Mouse (Mus musculus): Measurements from ENCODE around the gene Mcu. TPM values are rescaled to one million over a fixed set of nuclear protein-coding genes. Genes with fewer than 3 reads are reported as not detected.

The Mcu gene
- polyA plus RNA-seq, 1 experiment from 2014 or later, result 19.5 TPM

GRCm38 (mm10) chr10:59494917-59495316 is 121.6 kb downstream of the Mcu start:
- Histone ChIP-seq H3K36me3 (ENCODE audit: control insufficient read depth, insufficient read depth, low read length) (no peaks in the 10 kb centered on the region), H3K4me3 (ENCODE audit: low read depth, low read length) (no peak overlapping the region), H3K9ac (ENCODE audit: low read length) (no peak overlapping the region), H3K4me1 (ENCODE audit: control insufficient read depth, insufficient read depth, low read length) (no peaks in the 10 kb centered on the region), H3K4me2 (ENCODE audit: low read length) (no peak overlapping the region), H3K27ac (ENCODE audit: low read depth, low read length) (no peak overlapping the region), H3K27me3 (replicated peaks; ENCODE audit: control insufficient read depth, insufficient read depth, low read length) (no peaks in the 10 kb centered on the region), H3K9me3 (replicated peaks; ENCODE audit: control insufficient read depth, low read length) (peaks cover 9% of the 10 kb centered on the region; the same call in 1 of the 2 replicates)
- no peak for ATAC-seq
- DNase-seq (ENCODE audit: low spot score), result no peak
- 87% methylated on average over 8 of the region's 8 CpGs for WGBS

- no peak overlapping the region for H3K4me3 ChIP-seq (ENCODE audit: low read depth, low read length)
- H3K36me3 ChIP-seq (ENCODE audit: control insufficient read depth, insufficient read depth, low read length), result no peaks in the 10 kb centered on the region
- H3K4me1 ChIP-seq (ENCODE audit: control insufficient read depth, insufficient read depth, low read length), result no peaks in the 10 kb centered on the region
- no peak overlapping the region for H3K9ac ChIP-seq (ENCODE audit: low read length)
- DNase-seq (ENCODE audit: low spot score), result no peak
- WGBS, result 62% methylated on average over 2 of the region's 2 CpGs
- no peaks in the 10 kb centered on the region for H3K27me3 ChIP-seq (replicated peaks; ENCODE audit: control insufficient read depth, insufficient read depth, low read length)
- no peak overlapping the region for H3K4me2 ChIP-seq (ENCODE audit: low read length)
- peaks cover 9% of the 10 kb centered on the region; the same call in 1 of the 2 replicates for H3K9me3 ChIP-seq (replicated peaks; ENCODE audit: control insufficient read depth, low read length)
- ATAC-seq, result no peak
- H3K27ac ChIP-seq (ENCODE audit: low read depth, low read length), result no peak overlapping the region
Observed at GRCm38 (mm10) chr10:59494044-59494443, 122.4 kb downstream of the Mcu start.

GRCm38 (mm10) chr10:59490920-59491319 is 125.6 kb downstream of the Mcu start:
- no peaks in the 10 kb centered on the region for H3K27me3 ChIP-seq (replicated peaks; ENCODE audit: control insufficient read depth, insufficient read depth, low read length)
- H3K4me1 ChIP-seq (ENCODE audit: control insufficient read depth, insufficient read depth, low read length), result no peaks in the 10 kb centered on the region
- H3K36me3 ChIP-seq (ENCODE audit: control insufficient read depth, insufficient read depth, low read length), result no peaks in the 10 kb centered on the region
- WGBS, result 77% methylated on average over 8 of the region's 8 CpGs
- no peak overlapping the region for H3K9ac ChIP-seq (ENCODE audit: low read length)
- no peak for DNase-seq (ENCODE audit: low spot score)
- H3K9me3 ChIP-seq (replicated peaks; ENCODE audit: control insufficient read depth, low read length), result peaks cover 9% of the 10 kb centered on the region; the same call in 1 of the 2 replicates
- H3K4me2 ChIP-seq (ENCODE audit: low read length), result no peak overlapping the region
- H3K27ac ChIP-seq (ENCODE audit: low read depth, low read length), result no peak overlapping the region
- ATAC-seq, result no peak
- H3K4me3 ChIP-seq (ENCODE audit: low read depth, low read length), result no peak overlapping the region

GRCm38 (mm10) chr10:59489411-59489810 is 127.1 kb downstream of the Mcu start:
- Histone ChIP-seq H3K9me3 (replicated peaks; ENCODE audit: control insufficient read depth, low read length) (peaks cover 9% of the 10 kb centered on the region; the same call in 1 of the 2 replicates), H3K27ac (ENCODE audit: low read depth, low read length) (no peak overlapping the region), H3K4me1 (ENCODE audit: control insufficient read depth, insufficient read depth, low read length) (no peaks in the 10 kb centered on the region), H3K4me2 (ENCODE audit: low read length) (no peak overlapping the region), H3K4me3 (ENCODE audit: low read depth, low read length) (no peak overlapping the region), H3K27me3 (replicated peaks; ENCODE audit: control insufficient read depth, insufficient read depth, low read length) (no peaks in the 10 kb centered on the region), H3K36me3 (ENCODE audit: control insufficient read depth, insufficient read depth, low read length) (no peaks in the 10 kb centered on the region), H3K9ac (ENCODE audit: low read length) (no peak overlapping the region)
- WGBS, result 100% methylated on average over 1 of the region's 1 CpGs
- ATAC-seq (no peak), DNase-seq (ENCODE audit: low spot score) (no peak)

GRCm38 (mm10) chr10:59487351-59487750 is 129.1 kb downstream of the Mcu start:
- 93% methylated on average over 2 of the region's 2 CpGs for WGBS
- no peak overlapping the region for H3K27ac ChIP-seq (ENCODE audit: low read depth, low read length)
- peaks cover 9% of the 10 kb centered on the region; the same call in 1 of the 2 replicates for H3K9me3 ChIP-seq (replicated peaks; ENCODE audit: control insufficient read depth, low read length)
- no peak overlapping the region for H3K4me3 ChIP-seq (ENCODE audit: low read depth, low read length)
- no peaks in the 10 kb centered on the region for H3K27me3 ChIP-seq (replicated peaks; ENCODE audit: control insufficient read depth, insufficient read depth, low read length)
- no peaks in the 10 kb centered on the region for H3K4me1 ChIP-seq (ENCODE audit: control insufficient read depth, insufficient read depth, low read length)
- H3K36me3 ChIP-seq (ENCODE audit: control insufficient read depth, insufficient read depth, low read length), result no peaks in the 10 kb centered on the region
- H3K4me2 ChIP-seq (ENCODE audit: low read length), result no peak overlapping the region
- H3K9ac ChIP-seq (ENCODE audit: low read length), result no peak overlapping the region
- DNase-seq (ENCODE audit: low spot score) (no peak), ATAC-seq (no peak)

GRCm38 (mm10) chr10:59484318-59484717 is 132.2 kb downstream of the Mcu start:
- H3K9ac ChIP-seq (ENCODE audit: low read length), result no peak overlapping the region
- DNase-seq (ENCODE audit: low spot score) (no peak), ATAC-seq (no peak)
- no peaks in the 10 kb centered on the region for H3K9me3 ChIP-seq (replicated peaks; ENCODE audit: control insufficient read depth, low read length)
- 90% methylated on average over 6 of the region's 6 CpGs for WGBS
- no peaks in the 10 kb centered on the region for H3K4me1 ChIP-seq (ENCODE audit: control insufficient read depth, insufficient read depth, low read length)
- no peaks in the 10 kb centered on the region for H3K36me3 ChIP-seq (ENCODE audit: control insufficient read depth, insufficient read depth, low read length)
- no peak overlapping the region for H3K4me2 ChIP-seq (ENCODE audit: low read length)
- H3K4me3 ChIP-seq (ENCODE audit: low read depth, low read length), result no peak overlapping the region
- H3K27me3 ChIP-seq (replicated peaks; ENCODE audit: control insufficient read depth, insufficient read depth, low read length), result no peaks in the 10 kb centered on the region
- no peak overlapping the region for H3K27ac ChIP-seq (ENCODE audit: low read depth, low read length)

GRCm38 (mm10) chr10:59481381-59481780 is 135.1 kb downstream of the Mcu start:
- DNase-seq (ENCODE audit: low spot score) (no peak), ATAC-seq (no peak)
- Histone ChIP-seq H3K27me3 (replicated peaks; ENCODE audit: control insufficient read depth, insufficient read depth, low read length) (no peaks in the 10 kb centered on the region), H3K4me1 (ENCODE audit: control insufficient read depth, insufficient read depth, low read length) (no peaks in the 10 kb centered on the region), H3K9me3 (replicated peaks; ENCODE audit: control insufficient read depth, low read length) (0 out of 2 replicates have a peak, but pooled peaks cover 2% of the 10 kb centered on the region), H3K4me2 (ENCODE audit: low read length) (no peak overlapping the region), H3K9ac (ENCODE audit: low read length) (no peak overlapping the region), H3K4me3 (ENCODE audit: low read depth, low read length) (no peak overlapping the region), H3K36me3 (ENCODE audit: control insufficient read depth, insufficient read depth, low read length) (no peaks in the 10 kb centered on the region), H3K27ac (ENCODE audit: low read depth, low read length) (no peak overlapping the region)
- 96% methylated on average over 5 of the region's 5 CpGs for WGBS

GRCm38 (mm10) chr10:59470451-59470850 is 146.0 kb downstream of the Mcu start:
- Histone ChIP-seq H3K9me3 (replicated peaks; ENCODE audit: control insufficient read depth, low read length) (no peaks in the 10 kb centered on the region), H3K27me3 (replicated peaks; ENCODE audit: control insufficient read depth, insufficient read depth, low read length) (no peaks in the 10 kb centered on the region), H3K9ac (ENCODE audit: low read length) (no peak overlapping the region), H3K4me2 (ENCODE audit: low read length) (no peak overlapping the region), H3K4me1 (ENCODE audit: control insufficient read depth, insufficient read depth, low read length) (no peaks in the 10 kb centered on the region), H3K4me3 (ENCODE audit: low read depth, low read length) (no peak overlapping the region), H3K27ac (ENCODE audit: low read depth, low read length) (no peak overlapping the region), H3K36me3 (ENCODE audit: control insufficient read depth, insufficient read depth, low read length) (no peaks in the 10 kb centered on the region)
- WGBS, result 71% methylated on average over 5 of the region's 5 CpGs
- DNase-seq (ENCODE audit: low spot score) (peak; percentile 29), ATAC-seq (no peak)

GRCm38 (mm10) chr10:59467297-59467696 is 149.2 kb downstream of the Mcu start:
- H3K27ac ChIP-seq (ENCODE audit: low read depth, low read length), result no peak overlapping the region
- no peak overlapping the region for H3K9ac ChIP-seq (ENCODE audit: low read length)
- no peaks in the 10 kb centered on the region for H3K27me3 ChIP-seq (replicated peaks; ENCODE audit: control insufficient read depth, insufficient read depth, low read length)
- WGBS, result 90% methylated on average over 12 of the region's 12 CpGs
- no peaks in the 10 kb centered on the region for H3K36me3 ChIP-seq (ENCODE audit: control insufficient read depth, insufficient read depth, low read length)
- no peaks in the 10 kb centered on the region for H3K9me3 ChIP-seq (replicated peaks; ENCODE audit: control insufficient read depth, low read length)
- no peaks in the 10 kb centered on the region for H3K4me1 ChIP-seq (ENCODE audit: control insufficient read depth, insufficient read depth, low read length)
- DNase-seq (ENCODE audit: low spot score), result no peak
- ATAC-seq, result no peak
- H3K4me2 ChIP-seq (ENCODE audit: low read length), result no peak overlapping the region
- no peak overlapping the region for H3K4me3 ChIP-seq (ENCODE audit: low read depth, low read length)

Measured in forebrain, embryonic 14.5 days (tissue).